Mouse (Mus musculus) olfactory bulb, adult 2 months (tissue): Measurements from ENCODE around the gene Pqlc2.

Source experiments
- CTCF ChIP-seq: fragments of 200-500 bp; IDR thresholded peaks from 2 replicates; pipeline ENCODE4 v1.5.1; 2012; ENCODE audit warnings: low read depth, mild to moderate bottlenecking, low read length, moderate library complexity; ENCODE audit not compliant: insufficient read depth
- POLR2A ChIP-seq: fragments of 200-500 bp; IDR thresholded peaks from 2 replicates; pipeline ENCODE4 v1.6.1; 2012; ENCODE audit warnings: mild to moderate bottlenecking, low read depth, low read length, moderate library complexity; ENCODE audit not compliant: insufficient read depth

GRCm38 (mm10) chr4:139334631-139335295, 24.3 kb upstream of the Pqlc2 start:
- TF ChIP-seq CTCF, result no peak
- no peak for TF ChIP-seq POLR2A
